Mouse (Mus musculus): ENCODE measurements around the gene Cog5. TPM values are rescaled to one million over a fixed set of nuclear protein-coding genes. Genes with fewer than 3 reads are reported as not detected.

Cog5 gene
- total and polyA plus RNA-seq, 2 experiments from 2014 or later, result 18.4 to 46.9 TPM

GRCm38 (mm10) chr12:31633970-31634342 lies 20.7 kb upstream of the Cog5 start:
- Histone ChIP-seq H3K9me3 (ENCODE audit: low read length) (no peaks in the 10 kb centered on the region), H3K36me3 (ENCODE audit: insufficient read depth, low read length) (no peaks in the 10 kb centered on the region), H3K4me1 (ENCODE audit: insufficient read depth, low read length) (peaks cover 6% of the 10 kb centered on the region), H3K27me3 (ENCODE audit: insufficient read depth, low read length) (no peaks in the 10 kb centered on the region), H3K4me3 (ENCODE audit: low read length) (peak overlapping the region; percentile 62), H3K9ac (replicated peaks; ENCODE audit: low read length) (peak overlapping the region; percentile 76), H3K27ac (peak overlapping the region; percentile 80), H3K4me2 (ENCODE audit: low read depth, low read length) (peak overlapping the region; percentile 78)
- 7% methylated on average over 13 of the region's 13 CpGs for WGBS
- no peak for TF ChIP-seq CTCF (IDR thresholded peaks at IDR 0.05; ENCODE audit: low read depth)
- no peak for DNase-seq (ENCODE audit: low spot score)
- peak; percentile 41 for ATAC-seq

GRCm38 (mm10) chr12:31634343-31635239 lies 20.1 kb upstream of the Cog5 start, which contains the start of gene Bcap29:
Gene Bcap29 (minus strand): TSS chr12:31634658.
- H3K4me1 ChIP-seq (ENCODE audit: insufficient read depth, low read length), result peaks cover 6% of the 10 kb centered on the region
- H3K4me3 ChIP-seq (ENCODE audit: low read length), result peak within 1 kb of the TSS; percentile 62
- H3K27me3 ChIP-seq (ENCODE audit: insufficient read depth, low read length), result no peaks in the 10 kb centered on the region
- peak; percentile 93 for ATAC-seq
- peak within 1 kb of the TSS; percentile 80 for H3K27ac ChIP-seq
- WGBS, result 1% methylated on average over 65 of the region's 73 CpGs
- no peak for TF ChIP-seq CTCF (IDR thresholded peaks at IDR 0.05; ENCODE audit: low read depth)
- peak within 1 kb of the TSS; percentile 76 for H3K9ac ChIP-seq (replicated peaks; ENCODE audit: low read length)
- no peaks in the 10 kb centered on the region for H3K9me3 ChIP-seq (ENCODE audit: low read length)
- peak within 1 kb of the TSS; percentile 78 for H3K4me2 ChIP-seq (ENCODE audit: low read depth, low read length)
- DNase-seq (ENCODE audit: low spot score), result peak; percentile 89
- H3K36me3 ChIP-seq (ENCODE audit: insufficient read depth, low read length), result no peaks in the 10 kb centered on the region

- no peak for DNase-seq (ENCODE audit: low spot score)
- no peak for TF ChIP-seq CTCF (IDR thresholded peaks at IDR 0.05; ENCODE audit: low read depth)
- no peaks in the 10 kb centered on the region for H3K36me3 ChIP-seq (ENCODE audit: insufficient read depth, low read length)
- peak overlapping the region; percentile 76; the same call in 1 of the 2 replicates for H3K9ac ChIP-seq (replicated peaks; ENCODE audit: low read length)
- WGBS, result 71% methylated on average over 3 of the region's 3 CpGs
- H3K4me2 ChIP-seq (ENCODE audit: low read depth, low read length), result peak overlapping the region; percentile 78
- H3K9me3 ChIP-seq (ENCODE audit: low read length), result no peaks in the 10 kb centered on the region
- no peaks in the 10 kb centered on the region for H3K27me3 ChIP-seq (ENCODE audit: insufficient read depth, low read length)
- H3K27ac ChIP-seq, result peak overlapping the region; percentile 80; the same call in 1 of the 2 replicates
- no peak; the same call in 1 of the 2 replicates for ATAC-seq
- no peak overlapping the region for H3K4me3 ChIP-seq (ENCODE audit: low read length)
- H3K4me1 ChIP-seq (ENCODE audit: insufficient read depth, low read length), result peaks cover 6% of the 10 kb centered on the region
Measured at GRCm38 (mm10) chr12:31635240-31635607, 19.4 kb upstream of the Cog5 start.

- H3K27me3 ChIP-seq (ENCODE audit: insufficient read depth, low read length), result no peaks in the 10 kb centered on the region
- WGBS, result 76% methylated on average over 5 of the region's 5 CpGs
- H3K4me1 ChIP-seq (ENCODE audit: insufficient read depth, low read length), result no peaks in the 10 kb centered on the region
- no peak for TF ChIP-seq CTCF (IDR thresholded peaks at IDR 0.05; ENCODE audit: low read depth)
- H3K4me3 ChIP-seq (ENCODE audit: low read length), result 0 out of 2 replicates have a peak overlapping the region, but pooled peaks have one; percentile 93
- H3K36me3 ChIP-seq (ENCODE audit: insufficient read depth, low read length), result no peaks in the 10 kb centered on the region
- H3K9ac ChIP-seq (replicated peaks; ENCODE audit: low read length), result no peak overlapping the region
- no peak for DNase-seq (ENCODE audit: low spot score)
- H3K4me2 ChIP-seq (ENCODE audit: low read depth, low read length), result peak overlapping the region; percentile 89
- H3K27ac ChIP-seq, result no peak overlapping the region
- no peaks in the 10 kb centered on the region for H3K9me3 ChIP-seq (ENCODE audit: low read length)
- no peak for ATAC-seq
Measured at GRCm38 (mm10) chr12:31653611-31654010, 1.1 kb upstream of the Cog5 start.

GRCm38 (mm10) chr12:31654965-31655477 lies 352 bp downstream of the Cog5 start:
- under 1% methylated on average over 29 of the region's 29 CpGs for WGBS
- H3K9me3 ChIP-seq (ENCODE audit: low read length), result no peaks in the 10 kb centered on the region
- ATAC-seq (peak; percentile 83), DNase-seq (ENCODE audit: low spot score) (no peak)
- H3K36me3 ChIP-seq (ENCODE audit: insufficient read depth, low read length), result no peaks in the 10 kb centered on the region
- peak overlapping the region; percentile 89 for H3K4me2 ChIP-seq (ENCODE audit: low read depth, low read length)
- H3K27me3 ChIP-seq (ENCODE audit: insufficient read depth, low read length), result no peaks in the 10 kb centered on the region
- H3K4me1 ChIP-seq (ENCODE audit: insufficient read depth, low read length), result no peaks in the 10 kb centered on the region
- H3K27ac ChIP-seq, result peak overlapping the region; percentile 82
- peak overlapping the region; percentile 84 for H3K9ac ChIP-seq (replicated peaks; ENCODE audit: low read length)
- TF ChIP-seq CTCF (IDR thresholded peaks at IDR 0.05; ENCODE audit: low read depth), result peak; percentile 64
- H3K4me3 ChIP-seq (ENCODE audit: low read length), result peak overlapping the region; percentile 93

- H3K36me3 ChIP-seq (ENCODE audit: insufficient read depth, low read length), result no peaks in the 10 kb centered on the region
- H3K9ac ChIP-seq (replicated peaks; ENCODE audit: low read length), result no peak overlapping the region
- H3K4me2 ChIP-seq (ENCODE audit: low read depth, low read length), result no peak overlapping the region
- 99% methylated on average over 2 of the region's 2 CpGs for WGBS
- no peak overlapping the region for H3K27ac ChIP-seq
- H3K4me3 ChIP-seq (ENCODE audit: low read length), result no peak overlapping the region
- DNase-seq (ENCODE audit: low spot score) (no peak), ATAC-seq (no peak)
- no peak for TF ChIP-seq CTCF (IDR thresholded peaks at IDR 0.05; ENCODE audit: low read depth)
- no peaks in the 10 kb centered on the region for H3K4me1 ChIP-seq (ENCODE audit: insufficient read depth, low read length)
- H3K9me3 ChIP-seq (ENCODE audit: low read length), result no peaks in the 10 kb centered on the region
- no peaks in the 10 kb centered on the region for H3K27me3 ChIP-seq (ENCODE audit: insufficient read depth, low read length)
Measured at GRCm38 (mm10) chr12:31656841-31657240, 2.2 kb downstream of the Cog5 start.

Measured in hindbrain, postnatal 0 days (tissue).